Mouse (Mus musculus) lung, embryonic 15.5 days (tissue): Measurements from ENCODE around the gene Tmc3. TPM values are rescaled to one million over a fixed set of nuclear protein-coding genes. Genes with fewer than 3 reads are reported as not detected.

Experiments used
- ATAC-seq: fragments of 200-750 bp; cut with Nextera tagmentation; 2 replicates; pipeline ENCODE4 v1.8.0; 2017; ENCODE audit warnings: moderate number of reproducible peaks, borderline replicate concordance; ENCODE audit not compliant: low FRiP score, low TSS enrichment; ENCODE audit errors: extremely low read depth
- H3K27ac ChIP-seq: fragments of 300-500 bp; sonication (generic); 2 replicates; pipeline ENCODE4 v1.5.1; 2015; ENCODE audit warnings: moderate library complexity, mild to moderate bottlenecking, inconsistent platforms
- H3K27me3 ChIP-seq: fragments of 300-500 bp; sonication (generic); 2 replicates; pipeline ENCODE4 v1.6.1; 2015; ENCODE audit warnings: inconsistent platforms
- H3K36me3 ChIP-seq: fragments of 300-500 bp; sonication (generic); 2 replicates; pipeline ENCODE4 v1.6.1; 2015; ENCODE audit warnings: inconsistent platforms
- H3K4me1 ChIP-seq: fragments of 300-500 bp; sonication (generic); 2 replicates; pipeline ENCODE4 v1.6.1; 2015; ENCODE audit warnings: inconsistent platforms
- H3K4me2 ChIP-seq: fragments of 300-500 bp; sonication (generic); 2 replicates; pipeline ENCODE4 v1.6.1; 2015; ENCODE audit warnings: inconsistent platforms, mild to moderate bottlenecking, moderate library complexity
- H3K4me3 ChIP-seq: fragments of 300-500 bp; sonication (generic); 2 replicates; pipeline ENCODE4 v1.5.1; 2015; ENCODE audit warnings: mild to moderate bottlenecking, inconsistent platforms
- H3K9ac ChIP-seq: fragments of 300-500 bp; sonication (generic); 2 replicates; pipeline ENCODE4 v1.6.1; 2015; ENCODE audit warnings: inconsistent platforms
- H3K9me3 ChIP-seq: fragments of 300-500 bp; sonication (generic); 2 replicates; pipeline ENCODE4 v1.6.1; 2016; ENCODE audit warnings: inconsistent platforms
- WGBS: fragments of 180-500 bp; shearing (Covaris S2); methylation state at CpG from one replicate; pipeline ENCODE4 v1.1.7; 2015; 5-methylcytosine and 5-hydroxymethylcytosine counted together
- polyA plus RNA-seq: library from polyadenylated mRNA; unstranded; fragments of >200 nt; fragmentation: Nextera tagmentation; extraction: Ambion mirVana; gene quantifications from 2 replicates; pipeline ENCODE4 v1.2.1, GENCODE M21; 2015

The Tmc3 gene
- polyA plus RNA-seq, 1 experiment from 2014 or later = 0.29 TPM

GRCm38 (mm10) chr7:83631073-83631827 is 46.5 kb downstream of the Tmc3 start:
- peak overlapping the region; percentile 43 for H3K9ac ChIP-seq
- no peak for ATAC-seq

GRCm38 (mm10) chr7:83631828-83632681 is 47.3 kb downstream of the Tmc3 start, which contains the start of gene Stard5:
TSS of gene Stard5 (plus strand) at chr7:83631959.
- H3K27me3 ChIP-seq = no peaks in the 10 kb centered on the region
- H3K4me2 ChIP-seq = peak within 1 kb of the TSS; percentile 89
- H3K27ac ChIP-seq = peak within 1 kb of the TSS; percentile 76
- H3K4me3 ChIP-seq = peak within 1 kb of the TSS; percentile 69
- H3K4me1 ChIP-seq = peaks cover 19% of the 10 kb centered on the region
- H3K36me3 ChIP-seq = no peaks in the 10 kb centered on the region
- WGBS = under 1% methylated on average over 35 of the region's 35 CpGs
- H3K9me3 ChIP-seq = no peaks in the 10 kb centered on the region
- H3K9ac ChIP-seq = peak within 1 kb of the TSS; percentile 80
- ATAC-seq = peak; percentile 98

More at GRCm38 (mm10) chr7:83631073-83631827, 46.5 kb downstream of the Tmc3 start:
- Histone ChIP-seq H3K36me3 (no peaks in the 10 kb centered on the region), H3K27me3 (no peaks in the 10 kb centered on the region), H3K27ac (0 out of 2 replicates have a peak overlapping the region, but pooled peaks have one; percentile 21), H3K4me1 (peaks cover 19% of the 10 kb centered on the region), H3K4me3 (peak overlapping the region; percentile 69), H3K9me3 (no peaks in the 10 kb centered on the region), H3K4me2 (peak overlapping the region; percentile 89)
- 9% methylated on average over 11 of the region's 11 CpGs for WGBS

DNA sequence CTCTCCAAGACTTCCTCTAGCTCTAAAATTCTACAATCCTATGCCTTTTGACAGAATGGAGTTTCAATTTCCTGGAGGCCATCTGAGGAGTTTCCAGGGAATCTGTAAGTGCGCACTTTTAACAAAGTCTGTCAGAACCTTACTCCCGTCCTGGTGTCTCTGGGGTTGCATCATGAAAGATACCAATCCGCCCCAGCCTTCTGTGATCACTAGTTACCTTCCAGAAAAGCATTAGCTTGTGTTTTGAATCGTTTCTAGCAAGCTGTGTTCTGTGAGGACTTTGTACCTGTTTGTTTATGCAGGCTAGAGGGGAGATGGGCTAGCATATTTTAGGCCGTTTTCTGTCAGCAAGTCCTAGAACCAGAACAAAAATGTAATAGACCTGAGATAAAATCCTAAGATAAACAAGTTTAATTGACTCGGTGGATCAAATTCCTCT is 48.0 kb downstream of the Tmc3 start:
- Histone ChIP-seq H3K4me1 (peaks cover 19% of the 10 kb centered on the region), H3K9ac (peak overlapping the region; percentile 80), H3K27ac (no peak overlapping the region), H3K27me3 (no peaks in the 10 kb centered on the region), H3K36me3 (0 out of 2 replicates have a peak, but pooled peaks cover under 1% of the 10 kb centered on the region), H3K4me2 (peak overlapping the region; percentile 89), H3K4me3 (peak overlapping the region; percentile 69), H3K9me3 (no peaks in the 10 kb centered on the region)
- ATAC-seq = no peak
- WGBS = 34% methylated on average over 6 of the region's 6 CpGs

DNA sequence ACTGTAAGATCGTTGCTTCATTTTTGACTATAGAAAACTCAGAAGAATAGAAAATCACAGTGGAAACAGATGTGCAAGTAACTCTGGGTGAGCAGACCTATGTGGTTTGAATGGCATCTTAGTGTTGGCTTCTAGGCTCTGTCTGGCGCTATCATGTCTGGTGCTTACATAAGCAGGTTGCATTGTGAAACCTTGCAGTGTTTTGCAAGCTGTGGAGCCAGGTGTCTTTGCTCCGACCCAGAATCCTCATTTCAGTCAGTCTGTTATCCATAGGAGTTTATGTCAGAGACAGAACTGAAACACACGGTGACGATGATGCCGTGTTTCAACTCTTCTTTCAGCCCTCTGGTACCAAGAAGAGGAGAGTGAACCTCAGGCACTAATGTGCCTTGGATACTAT is 49.1 kb downstream of the Tmc3 start:
- no peaks in the 10 kb centered on the region for H3K9me3 ChIP-seq
- H3K4me3 ChIP-seq = no peak overlapping the region
- 82% methylated on average over 6 of the region's 6 CpGs for WGBS
- no peak overlapping the region for H3K27ac ChIP-seq
- H3K9ac ChIP-seq = no peak overlapping the region
- no peaks in the 10 kb centered on the region for H3K27me3 ChIP-seq
- H3K4me2 ChIP-seq = no peak overlapping the region
- H3K36me3 ChIP-seq = peaks cover 10% of the 10 kb centered on the region; the same call in 1 of the 2 replicates
- ATAC-seq = no peak
- H3K4me1 ChIP-seq = peaks cover 19% of the 10 kb centered on the region

GRCm38 (mm10) chr7:83635726-83636125 is 51.0 kb downstream of the Tmc3 start:
- Histone ChIP-seq H3K27ac (no peak overlapping the region), H3K36me3 (peaks cover 10% of the 10 kb centered on the region; the same call in 1 of the 2 replicates), H3K9me3 (no peaks in the 10 kb centered on the region), H3K4me3 (no peak overlapping the region), H3K9ac (no peak overlapping the region), H3K4me1 (peaks cover 18% of the 10 kb centered on the region), H3K27me3 (no peaks in the 10 kb centered on the region), H3K4me2 (no peak overlapping the region)
- 85% methylated on average over 2 of the region's 2 CpGs for WGBS
- no peak for ATAC-seq

DNA sequence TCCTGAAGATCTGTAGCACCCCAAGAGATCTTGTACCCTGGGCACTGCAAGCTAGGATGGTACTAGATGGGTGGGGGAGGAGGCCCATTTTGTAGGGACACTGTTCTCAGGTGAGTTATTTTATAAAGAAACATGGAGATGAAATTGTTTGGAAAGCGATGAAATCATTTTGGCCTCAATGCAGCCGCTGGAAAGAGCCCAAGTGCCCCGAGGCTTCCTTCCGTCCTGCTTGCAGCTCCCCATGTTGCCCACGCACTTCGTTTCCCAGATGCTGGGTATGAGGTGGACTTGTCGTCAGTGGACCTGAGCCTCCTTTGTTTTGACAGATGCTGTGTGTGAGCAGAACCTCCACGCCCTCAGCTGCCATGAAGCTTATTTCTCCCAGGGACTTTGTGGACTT is 51.7 kb downstream of the Tmc3 start:
- Histone ChIP-seq H3K27ac (no peak overlapping the region), H3K4me2 (no peak overlapping the region), H3K4me1 (peaks cover 12% of the 10 kb centered on the region), H3K4me3 (no peak overlapping the region), H3K9ac (no peak overlapping the region), H3K27me3 (no peaks in the 10 kb centered on the region), H3K36me3 (peaks cover 10% of the 10 kb centered on the region; the same call in 1 of the 2 replicates), H3K9me3 (no peaks in the 10 kb centered on the region)
- ATAC-seq = no peak
- WGBS = 91% methylated on average over 8 of the region's 8 CpGs

DNA sequence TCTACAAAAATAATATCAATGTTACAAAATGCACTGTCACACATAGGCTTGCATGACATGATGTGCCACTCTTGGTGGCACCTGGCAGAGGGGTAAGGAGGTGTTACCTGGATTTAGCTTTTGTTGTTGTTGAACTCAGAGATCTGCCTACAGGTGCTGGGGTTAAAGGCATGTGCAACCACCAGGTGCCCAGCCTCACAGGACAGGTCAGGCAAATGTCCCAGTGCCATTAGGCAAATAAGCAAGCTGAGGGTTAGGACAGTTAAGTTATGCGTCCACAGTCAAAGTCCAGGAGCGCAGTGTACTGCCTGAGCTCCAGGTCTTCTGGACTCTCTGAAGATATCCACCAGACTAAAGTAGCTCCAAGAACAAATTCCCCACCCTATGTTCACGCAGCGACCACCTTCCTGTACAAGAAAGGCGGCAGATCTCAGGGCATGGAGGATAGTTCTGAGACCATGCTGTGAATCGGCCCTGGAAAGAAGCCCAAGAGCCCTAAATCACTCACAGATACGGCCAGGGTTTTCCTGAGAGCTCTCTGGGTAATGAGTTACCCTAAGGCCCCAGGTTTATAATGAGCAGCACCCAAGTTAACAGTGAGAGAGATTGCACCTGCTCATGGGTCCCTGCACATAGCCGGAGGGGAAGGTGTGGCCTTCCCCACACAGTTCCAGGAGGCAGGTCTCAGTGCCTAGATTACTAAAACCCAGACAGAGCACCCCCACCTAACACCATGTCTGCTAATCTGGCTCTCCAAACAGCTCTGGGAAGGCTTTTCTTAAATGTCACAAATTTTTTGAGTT is 53.3 kb downstream of the Tmc3 start:
- Histone ChIP-seq H3K4me3 (no peak overlapping the region), H3K27ac (no peak overlapping the region), H3K4me1 (peaks cover 5% of the 10 kb centered on the region; the same call in 1 of the 2 replicates), H3K9me3 (no peaks in the 10 kb centered on the region), H3K9ac (no peak overlapping the region), H3K36me3 (peaks cover 14% of the 10 kb centered on the region; the same call in 1 of the 2 replicates), H3K27me3 (no peaks in the 10 kb centered on the region), H3K4me2 (no peak overlapping the region)
- 90% methylated on average over 8 of the region's 8 CpGs for WGBS
- no peak for ATAC-seq

GRCm38 (mm10) chr7:83639084-83639483 is 54.4 kb downstream of the Tmc3 start:
- Histone ChIP-seq H3K27me3 (no peaks in the 10 kb centered on the region), H3K4me2 (no peak overlapping the region), H3K4me1 (no peaks in the 10 kb centered on the region), H3K4me3 (no peak overlapping the region), H3K9me3 (no peaks in the 10 kb centered on the region), H3K36me3 (peaks cover 14% of the 10 kb centered on the region; the same call in 1 of the 2 replicates), H3K9ac (no peak overlapping the region), H3K27ac (no peak overlapping the region)
- WGBS = 66% methylated on average over 3 of the region's 3 CpGs
- ATAC-seq = no peak

DNA sequence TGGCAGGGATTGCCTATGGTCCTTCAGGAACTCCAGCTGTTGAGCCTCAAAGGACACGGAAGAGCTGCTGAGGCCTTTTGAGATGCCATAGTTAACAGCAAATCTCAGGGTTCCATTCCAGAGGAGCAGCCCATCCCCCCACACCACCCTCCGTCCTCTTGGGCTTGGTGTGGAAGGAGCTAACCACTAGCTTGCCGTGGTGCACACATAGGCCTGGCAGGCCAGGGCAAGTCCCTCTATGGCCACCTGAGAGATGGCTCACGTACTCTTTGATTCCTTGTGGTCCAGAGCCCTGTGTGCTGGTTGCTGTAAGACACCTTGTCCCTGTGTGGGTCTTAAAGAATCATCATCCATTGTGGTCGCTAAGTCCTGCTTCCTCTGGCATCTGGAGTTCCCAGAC is 55.9 kb downstream of the Tmc3 start:
- WGBS = 82% methylated on average over 5 of the region's 5 CpGs
- no peak overlapping the region for H3K4me3 ChIP-seq
- no peaks in the 10 kb centered on the region for H3K4me1 ChIP-seq
- H3K9ac ChIP-seq = no peak overlapping the region
- H3K27ac ChIP-seq = no peak overlapping the region
- H3K9me3 ChIP-seq = no peaks in the 10 kb centered on the region
- peaks cover 14% of the 10 kb centered on the region; the same call in 1 of the 2 replicates for H3K36me3 ChIP-seq
- no peak for ATAC-seq
- H3K27me3 ChIP-seq = no peaks in the 10 kb centered on the region
- no peak overlapping the region for H3K4me2 ChIP-seq

DNA sequence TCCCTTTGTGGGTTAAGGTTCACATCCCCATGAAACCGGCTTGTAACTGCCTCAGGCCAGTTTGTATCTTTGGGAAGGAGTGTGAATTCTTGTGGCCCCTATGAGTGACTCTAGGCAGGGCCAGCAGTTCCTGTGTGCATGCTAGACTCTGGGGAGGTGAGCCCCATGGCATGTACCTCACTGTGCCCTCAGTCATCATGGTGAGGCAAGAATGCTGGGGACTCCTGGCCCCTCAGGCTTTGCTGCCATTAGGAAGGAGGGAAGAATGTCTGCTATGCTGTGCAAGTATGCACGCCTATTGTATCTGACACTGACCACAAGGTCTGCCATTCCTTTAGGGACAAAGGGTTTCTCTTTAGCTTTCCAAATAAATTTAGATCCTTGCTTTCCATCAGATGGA is 56.4 kb downstream of the Tmc3 start:
- Histone ChIP-seq H3K27me3 (no peaks in the 10 kb centered on the region), H3K27ac (no peak overlapping the region), H3K9ac (no peak overlapping the region), H3K9me3 (no peaks in the 10 kb centered on the region), H3K4me2 (no peak overlapping the region), H3K4me3 (no peak overlapping the region), H3K36me3 (peaks cover 14% of the 10 kb centered on the region; the same call in 1 of the 2 replicates), H3K4me1 (no peaks in the 10 kb centered on the region)
- no peak for ATAC-seq
- 66% methylated on average over 2 of the region's 2 CpGs for WGBS

DNA sequence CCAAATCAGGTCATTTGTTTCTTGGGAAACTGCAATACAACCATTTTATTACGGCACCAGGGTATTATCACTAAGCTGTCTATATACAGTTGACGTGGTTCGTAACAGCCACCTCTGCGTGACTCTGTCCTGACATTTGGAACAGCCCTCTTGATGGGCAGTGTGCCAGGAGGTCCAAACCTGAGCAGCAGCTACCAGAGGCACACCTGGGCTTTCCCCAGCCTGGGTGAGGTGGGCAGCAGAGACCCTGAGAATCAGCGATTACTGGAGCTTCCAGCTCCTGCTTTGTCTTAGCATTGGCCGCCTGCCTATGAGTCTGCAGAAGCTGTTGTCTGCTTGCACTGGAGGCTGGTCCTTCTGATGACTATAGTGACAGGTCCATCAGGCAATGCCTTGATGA is 58.9 kb downstream of the Tmc3 start:
- H3K36me3 ChIP-seq = peaks cover 5% of the 10 kb centered on the region; the same call in 1 of the 2 replicates
- ATAC-seq = no peak
- H3K9ac ChIP-seq = no peak overlapping the region
- H3K27ac ChIP-seq = no peak overlapping the region
- 74% methylated on average over 6 of the region's 6 CpGs for WGBS
- H3K4me3 ChIP-seq = no peak overlapping the region
- no peak overlapping the region for H3K4me2 ChIP-seq
- H3K4me1 ChIP-seq = no peaks in the 10 kb centered on the region
- H3K9me3 ChIP-seq = no peaks in the 10 kb centered on the region
- H3K27me3 ChIP-seq = no peaks in the 10 kb centered on the region
